Mouse (Mus musculus) liver, embryonic 14.5 days (tissue): ENCODE measurements at regions not wholly inside any gene's neighbourhood (a gene's known extent, or its start where the extent isn't known, plus 50 kb on each side); places are given as distances from the start of the nearest gene placed in this dataset.

Source experiments
- ATAC-seq: fragments of 200-750 bp; cut with Nextera tagmentation; 2 replicates; pipeline ENCODE4 v1.8.0; 2017; ENCODE audit warnings: moderate number of reproducible peaks, mild to moderate bottlenecking, moderate library complexity; ENCODE audit not compliant: insufficient read depth
- DNase-seq, 3 experiments: peaks; one replicate each; pipeline ENCODE4 v3.0.0-alpha.2; 2012 to 2013; ENCODE audit warnings: low read depth in 3 of 3, low spot score in 3 of 3
- H3K27ac ChIP-seq: fragments of 300-500 bp; sonication (generic); 2 replicates; pipeline ENCODE4 v1.5.1; 2014; ENCODE audit warnings: moderate library complexity, mild to moderate bottlenecking, control low read depth, inconsistent platforms
- H3K27me3 ChIP-seq: fragments of 300-500 bp; sonication (generic); 2 replicates; pipeline ENCODE4 v1.6.1; 2014; ENCODE audit warnings: mild to moderate bottlenecking, low read length, moderate library complexity; ENCODE audit not compliant: control insufficient read depth, insufficient read depth
- H3K36me3 ChIP-seq: fragments of 300-500 bp; sonication (generic); replicated peaks from 2 replicates; pipeline ENCODE4 v1.6.1; 2014; ENCODE audit warnings: low read depth; ENCODE audit not compliant: control insufficient read depth, insufficient read depth
- H3K4me1 ChIP-seq, 2 experiments: fragments of 200-500 bp in 1 of 2; fragments of 300-500 bp in 1 of 2; sonication (generic) in 1 of 2; replicated peaks; 2 replicates each; pipeline ENCODE4 v1.6.1; 2012 to 2014; ENCODE audit warnings: antibody characterized with exemption in 1 of 2, inconsistent platforms in 1 of 2, low read length in 1 of 2; ENCODE audit not compliant: control insufficient read depth in 2 of 2, insufficient read depth in 2 of 2
- H3K4me2 ChIP-seq: fragments of 300-500 bp; sonication (generic); 2 replicates; pipeline ENCODE4 v1.6.1; 2014; ENCODE audit warnings: low read depth, mild to moderate bottlenecking, control low read depth, moderate library complexity
- H3K4me3 ChIP-seq, 2 experiments: fragments of 200-500 bp in 1 of 2; fragments of 300-500 bp in 1 of 2; sonication (generic) in 1 of 2; 2 replicates each; pipeline ENCODE4 v1.5.1; 2012 to 2014; ENCODE audit warnings: low read depth in 2 of 2, low read length in 2 of 2, mild to moderate bottlenecking in 2 of 2, control low read depth in 1 of 2, inconsistent platforms in 1 of 2, moderate library complexity in 1 of 2; ENCODE audit not compliant: insufficient read depth in 1 of 2
- H3K9ac ChIP-seq: fragments of 300-500 bp; sonication (generic); replicated peaks from 2 replicates; pipeline ENCODE4 v1.6.1; 2014; ENCODE audit warnings: mild to moderate bottlenecking, control low read depth, moderate library complexity
- H3K9me3 ChIP-seq: fragments of 300-500 bp; sonication (generic); 2 replicates; pipeline ENCODE4 v1.6.1; 2016; ENCODE audit warnings: low read length, mixed read lengths; ENCODE audit not compliant: control insufficient read depth
- CTCF ChIP-seq: IDR thresholded peaks from 2 replicates; pipeline ENCODE4 v1.5.1; 2016; ENCODE audit warnings: antibody characterized with exemption, low read depth, control low read depth
- EP300 ChIP-seq: IDR thresholded peaks from 2 replicates; pipeline ENCODE4 v1.6.1; 2016; ENCODE audit warnings: antibody characterized with exemption, low read depth
- WGBS: fragments of 180-500 bp; shearing (Covaris S2); extraction: QIAGEN DNeasy Blood & Tissue Kit; methylation state at CpG from one replicate; pipeline ENCODE4 v1.1.7; 2014; ENCODE audit not compliant: insufficient replicate concordance; 5-methylcytosine and 5-hydroxymethylcytosine counted together

DNA sequence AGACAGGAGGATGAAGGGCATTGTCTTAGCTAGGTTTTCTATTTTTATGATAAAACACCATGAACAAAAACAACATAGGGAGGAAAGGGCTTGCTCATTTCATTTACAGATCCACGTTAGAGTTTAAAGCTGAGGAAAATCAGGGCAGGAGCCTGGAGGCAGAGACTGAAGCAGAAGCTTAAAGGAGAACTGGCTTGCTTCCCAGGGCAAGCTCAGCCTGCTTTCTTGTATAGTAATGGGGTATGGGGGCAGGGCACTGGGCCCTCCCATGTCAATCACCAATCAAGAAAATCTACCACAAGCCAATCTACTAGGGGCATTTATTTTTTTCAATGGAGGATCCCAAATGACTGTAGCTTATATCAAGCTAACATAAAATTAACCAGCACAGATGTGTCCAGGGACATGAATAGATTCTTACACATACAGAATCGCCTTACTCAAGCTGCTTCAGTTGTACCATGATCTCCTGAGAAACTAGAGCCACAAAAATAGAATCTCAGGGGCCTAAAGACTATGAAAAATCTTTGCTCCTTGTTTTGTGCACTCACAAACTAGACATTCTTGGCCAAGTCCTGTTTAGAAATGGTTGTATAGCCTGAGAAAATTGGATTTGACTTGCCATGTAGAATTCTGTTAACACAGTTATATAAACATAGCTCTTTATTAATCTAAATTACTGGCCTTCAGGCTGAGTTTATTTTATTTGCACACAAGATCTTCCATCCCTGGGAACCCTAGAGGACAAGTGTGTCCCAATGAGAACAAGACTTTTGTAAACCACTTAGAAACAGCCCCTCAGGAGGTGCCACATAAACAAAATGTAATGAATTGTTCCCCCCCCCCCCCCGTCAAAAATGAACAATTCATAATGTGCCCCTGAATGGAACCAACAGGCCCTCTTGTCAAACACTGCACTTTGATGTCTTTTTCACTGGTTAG is 164.7 kb downstream of the Gsdmc2 start:
- TF ChIP-seq EP300 (no peak), CTCF (no peak)
- Histone ChIP-seq H3K4me1 (peaks cover 0 to 9% of the 10 kb centered on the region in 2 experiments; a peak in 2 of 4 replicates), H3K27ac (no peak overlapping the region), H3K4me3 (no peak overlapping the region), H3K9me3 (no peaks in the 10 kb centered on the region), H3K27me3 (no peaks in the 10 kb centered on the region), H3K4me2 (no peak overlapping the region), H3K9ac (no peak overlapping the region), H3K36me3 (no peaks in the 10 kb centered on the region)
- DNase-seq (no peak), ATAC-seq (no peak)
- 46% methylated on average over 3 of the region's 3 CpGs for WGBS

DNA sequence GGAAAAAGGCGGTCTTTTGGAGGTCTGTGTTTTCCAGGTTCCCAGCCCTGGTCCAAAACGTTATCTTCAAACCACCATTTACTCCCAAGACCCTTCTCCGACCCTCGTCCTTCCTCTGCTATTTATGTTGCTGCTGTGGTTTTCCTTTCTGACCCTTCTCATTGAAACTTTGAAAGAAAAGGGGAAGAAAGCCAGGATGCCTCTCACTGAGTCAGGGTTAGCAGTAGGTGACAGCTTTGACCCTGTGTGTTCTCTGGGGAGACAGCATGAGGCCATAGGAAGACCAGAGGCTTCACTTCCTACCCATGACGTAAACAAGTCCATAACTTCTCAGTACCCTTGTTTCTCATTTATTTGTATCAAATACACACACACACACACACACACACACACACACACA is 166.1 kb downstream of the Gsdmc2 start:
- Histone ChIP-seq H3K27me3 (no peaks in the 10 kb centered on the region), H3K9ac (no peak overlapping the region), H3K27ac (no peak overlapping the region), H3K9me3 (no peaks in the 10 kb centered on the region), H3K4me1 (peaks cover 0 to 9% of the 10 kb centered on the region in 2 experiments; a peak in 2 of 4 replicates), H3K4me3 (no peak overlapping the region), H3K4me2 (no peak overlapping the region), H3K36me3 (no peaks in the 10 kb centered on the region)
- no peak for TF ChIP-seq EP300
- TF ChIP-seq CTCF = no peak
- 32% methylated on average over 5 of the region's 5 CpGs for WGBS
- no peak for ATAC-seq
- DNase-seq = no peak

DNA sequence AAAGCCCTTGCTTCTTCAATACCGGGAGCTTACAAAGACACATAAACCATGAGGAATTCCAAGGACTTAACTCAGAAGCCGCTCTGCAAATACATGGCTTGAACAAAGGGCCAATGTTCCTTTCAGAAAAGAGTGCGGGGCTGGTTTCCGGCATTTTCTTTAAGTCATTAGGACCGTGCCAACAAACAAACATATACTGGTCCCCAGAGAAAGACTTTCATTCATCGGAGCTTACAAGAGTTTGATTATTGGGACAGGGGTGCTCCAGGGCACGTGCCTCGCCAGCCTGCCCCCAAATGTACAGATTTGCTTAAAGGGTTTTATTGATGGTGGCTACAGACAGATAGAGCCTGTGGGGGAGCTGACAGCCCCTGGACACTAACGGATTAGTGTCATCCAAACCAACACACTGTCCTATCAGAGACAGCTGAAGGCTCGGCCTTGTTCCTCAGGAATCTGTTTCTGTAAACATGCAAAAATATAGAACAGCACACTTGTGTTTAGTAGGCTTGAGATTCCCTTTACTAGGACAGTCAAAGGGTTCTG is 169.4 kb downstream of the Gsdmc2 start:
- Histone ChIP-seq H3K36me3 (no peaks in the 10 kb centered on the region), H3K4me2 (no peak overlapping the region), H3K4me1 (peaks cover 0 to 9% of the 10 kb centered on the region in 2 experiments; a peak in 2 of 4 replicates), H3K9me3 (no peaks in the 10 kb centered on the region), H3K27me3 (no peaks in the 10 kb centered on the region), H3K9ac (no peak overlapping the region), H3K4me3 (no peak overlapping the region), H3K27ac (no peak overlapping the region)
- WGBS = 81% methylated on average over 10 of the region's 10 CpGs
- DNase-seq (no peak), ATAC-seq (no peak)
- TF ChIP-seq EP300 (no peak), CTCF (no peak)

DNA sequence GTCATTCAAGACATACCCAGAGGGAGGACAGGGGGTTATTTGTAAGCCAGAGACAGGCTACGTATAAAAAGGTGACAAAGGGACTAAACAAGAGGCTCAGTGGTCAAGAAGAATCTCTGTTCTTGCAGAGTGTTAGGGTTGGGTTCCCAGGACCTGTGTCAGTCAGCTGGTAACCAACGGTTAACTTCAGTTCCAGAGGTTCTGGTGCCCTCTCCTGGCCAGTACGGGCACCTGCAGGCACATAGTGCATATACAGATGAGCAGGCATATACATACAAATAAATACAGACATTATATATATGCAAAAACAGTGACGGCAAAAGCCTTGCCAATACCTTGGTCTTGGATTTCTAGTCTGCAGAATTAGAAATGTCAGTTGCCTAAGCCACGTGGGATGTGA is 170.6 kb downstream of the Gsdmc2 start:
- WGBS = 78% methylated on average over 5 of the region's 5 CpGs
- ATAC-seq = no peak
- TF ChIP-seq CTCF = peak; percentile 36
- no peak for TF ChIP-seq EP300
- Histone ChIP-seq H3K27me3 (no peaks in the 10 kb centered on the region), H3K9ac (no peak overlapping the region), H3K36me3 (no peaks in the 10 kb centered on the region), H3K9me3 (no peaks in the 10 kb centered on the region), H3K4me3 (no peak overlapping the region), H3K27ac (no peak overlapping the region), H3K4me1 (peaks cover 0 to 12% of the 10 kb centered on the region in 2 experiments; a peak in 2 of 4 replicates), H3K4me2 (no peak overlapping the region)
- no peak for DNase-seq

DNA sequence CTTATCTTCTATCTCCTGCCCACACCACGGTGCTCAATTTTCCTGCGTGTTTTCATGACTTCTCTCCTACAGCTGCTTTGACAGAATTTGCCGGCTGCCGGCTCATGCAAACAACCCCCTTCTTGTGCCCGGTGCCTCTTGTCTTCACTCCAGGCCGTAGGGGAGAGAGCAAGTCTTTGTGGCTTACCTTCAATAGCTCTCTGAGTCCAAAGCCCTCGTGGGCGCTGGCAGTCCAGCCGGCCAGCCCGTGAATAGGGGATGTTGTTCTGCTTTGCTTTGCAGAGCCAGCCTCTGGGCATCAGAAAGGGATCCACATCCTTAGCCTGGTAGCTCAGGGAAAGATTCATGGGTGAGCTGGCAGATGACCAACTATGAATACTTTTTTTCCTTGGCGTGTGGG is 173.9 kb downstream of the Gsdmc2 start:
- Histone ChIP-seq H3K27me3 (no peaks in the 10 kb centered on the region), H3K27ac (no peak overlapping the region), H3K4me3 (no peak overlapping the region), H3K4me2 (no peak overlapping the region), H3K36me3 (no peaks in the 10 kb centered on the region), H3K4me1 (peaks cover 0 to 5% of the 10 kb centered on the region in 2 experiments; a peak in 1 of 4 replicates), H3K9me3 (no peaks in the 10 kb centered on the region), H3K9ac (no peak overlapping the region)
- TF ChIP-seq CTCF (no peak), EP300 (no peak)
- 52% methylated on average over 11 of the region's 11 CpGs for WGBS
- DNase-seq = no peak
- ATAC-seq = no peak
